Mouse (Mus musculus) embryo, embryonic 11 days (tissue): Measurements from ENCODE around the gene Fam222b.

ENCODE experiments used
- DNase-seq: peaks from one replicate; pipeline ENCODE4 v3.0.0-alpha.2; 2015

Fam222b gene

GRCm38 (mm10) chr11:78138023-78138422 lies 43.6 kb downstream of the Fam222b start:
- no peak for DNase-seq

- no peak for DNase-seq
Measured at GRCm38 (mm10) chr11:78140665-78141064, 46.2 kb downstream of the Fam222b start.

DNA sequence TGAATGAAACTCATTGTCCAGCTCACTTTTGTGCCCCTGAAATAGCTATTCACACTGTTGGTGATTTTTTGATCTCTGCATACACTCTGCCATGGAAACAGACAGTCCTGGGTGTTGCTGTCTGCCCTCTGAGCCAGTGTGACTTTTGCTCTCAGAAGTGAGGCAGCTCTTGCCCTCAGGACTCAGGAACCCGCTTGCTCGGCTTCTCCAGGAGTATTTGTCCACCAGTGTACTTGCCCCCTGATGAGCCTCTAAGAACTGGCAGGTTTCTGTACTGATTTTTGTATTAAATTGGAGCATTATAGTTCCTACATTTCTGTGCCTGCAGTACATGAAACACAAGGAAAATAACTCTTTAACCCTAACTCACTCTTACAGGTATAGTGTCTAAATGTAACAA lies 49.1 kb downstream of the Fam222b start:
- DNase-seq, result no peak

DNA sequence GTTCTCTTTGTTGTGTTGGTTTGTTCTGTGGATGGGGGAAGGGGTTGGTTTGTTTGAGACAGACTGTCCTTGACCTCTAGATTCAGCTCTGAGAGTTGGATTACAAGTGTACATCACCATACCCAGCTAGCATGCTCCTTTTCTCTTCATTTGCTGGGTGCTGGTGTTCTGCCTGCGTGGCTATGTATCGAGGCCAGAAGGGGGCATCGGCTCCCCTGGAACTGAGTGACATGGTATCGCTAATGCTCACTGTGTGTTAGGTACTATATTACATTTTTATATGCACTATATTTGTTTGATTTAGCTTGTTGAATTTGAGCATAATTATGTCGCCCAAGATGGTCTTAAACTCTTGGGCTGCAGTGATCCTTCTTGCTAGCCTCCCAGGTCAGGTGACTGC lies 51.7 kb downstream of the Fam222b start:
- DNase-seq, result no peak

DNA sequence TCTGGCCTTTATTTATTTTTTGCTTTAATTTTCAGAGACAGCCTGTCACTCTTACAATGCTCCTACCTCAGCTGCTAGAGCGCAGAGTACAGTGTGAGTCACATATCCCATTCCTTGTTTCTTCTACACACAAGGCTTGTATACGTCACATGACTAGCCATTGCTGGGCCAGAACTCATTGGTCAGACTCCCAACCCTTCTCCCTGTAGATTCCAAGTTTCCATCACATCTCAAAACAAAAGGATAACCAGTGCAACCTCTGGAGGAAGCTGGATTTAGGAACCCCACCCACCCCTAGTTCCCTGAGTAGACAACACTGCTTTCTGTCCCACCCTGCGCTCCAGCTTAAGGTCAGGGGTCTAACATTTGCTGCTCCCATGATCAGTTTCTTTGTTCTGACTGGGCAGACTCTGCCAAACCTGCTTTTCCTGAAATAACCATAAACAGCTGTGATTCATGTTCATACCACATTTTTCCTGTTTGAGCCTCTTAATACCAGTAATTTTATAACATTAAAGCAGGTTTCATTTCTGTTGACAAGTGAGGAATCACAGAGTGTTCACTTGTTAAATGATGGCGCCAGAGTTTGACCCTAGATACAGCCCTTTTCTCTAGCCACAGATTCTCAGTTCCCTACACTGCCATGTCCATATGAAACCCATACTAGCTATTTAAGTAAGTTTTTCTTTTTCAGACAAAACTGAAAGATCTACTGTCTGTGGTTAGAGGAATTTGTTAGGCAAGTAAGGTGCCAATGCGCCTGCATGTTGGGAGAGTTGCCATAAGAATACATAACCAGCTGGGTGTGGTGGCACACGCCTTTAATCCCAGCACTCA lies 52.5 kb downstream of the Fam222b start:
- no peak for DNase-seq

DNA sequence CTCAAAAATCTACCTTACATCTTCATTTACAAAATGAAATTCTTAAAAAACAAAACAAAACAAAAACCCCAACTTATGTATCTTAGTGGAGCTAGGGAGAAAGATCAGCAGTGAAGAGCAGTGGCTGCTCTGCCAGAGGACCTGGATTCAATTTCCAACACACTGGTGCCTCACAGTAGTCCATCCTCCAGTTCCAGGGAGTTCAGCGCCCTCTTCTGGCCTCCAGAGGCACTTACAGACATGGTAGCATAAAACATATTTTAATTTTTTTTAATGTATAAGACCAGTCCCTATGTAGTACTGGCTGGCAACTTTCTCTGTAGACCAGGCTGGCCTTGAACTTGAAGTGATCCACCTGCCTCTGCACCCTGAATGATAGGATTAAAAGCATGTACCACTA lies 56.7 kb downstream of the Fam222b start:
- DNase-seq, result peak; percentile 38

GRCm38 (mm10) chr11:78152299-78153231 lies 58.1 kb downstream of the Fam222b start:
- no peak for DNase-seq

DNA sequence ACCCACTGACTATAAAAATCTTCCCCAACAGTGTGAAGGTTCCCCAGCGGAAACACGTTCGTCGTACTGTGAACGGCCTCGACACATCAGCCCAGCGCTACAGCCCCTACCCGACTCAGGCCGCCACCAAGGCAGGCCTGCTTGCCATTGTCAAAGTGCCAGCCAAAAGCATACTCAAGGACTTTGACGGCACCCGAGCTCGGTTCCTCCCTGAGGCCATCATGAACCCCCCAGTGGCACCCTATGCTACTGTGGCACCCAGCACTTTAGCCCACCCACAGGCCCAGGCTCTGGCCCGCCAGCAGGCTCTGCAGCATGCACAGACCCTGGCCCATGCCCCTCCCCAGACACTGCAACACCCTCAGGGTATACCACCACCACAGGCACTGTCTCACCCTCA lies 59.3 kb downstream of the Fam222b start:
- no peak for DNase-seq

GRCm38 (mm10) chr11:78155674-78156073 lies 61.2 kb downstream of the Fam222b start:
- DNase-seq, result no peak

GRCm38 (mm10) chr11:78156156-78156699 lies 61.8 kb downstream of the Fam222b start:
- no peak for DNase-seq

DNA sequence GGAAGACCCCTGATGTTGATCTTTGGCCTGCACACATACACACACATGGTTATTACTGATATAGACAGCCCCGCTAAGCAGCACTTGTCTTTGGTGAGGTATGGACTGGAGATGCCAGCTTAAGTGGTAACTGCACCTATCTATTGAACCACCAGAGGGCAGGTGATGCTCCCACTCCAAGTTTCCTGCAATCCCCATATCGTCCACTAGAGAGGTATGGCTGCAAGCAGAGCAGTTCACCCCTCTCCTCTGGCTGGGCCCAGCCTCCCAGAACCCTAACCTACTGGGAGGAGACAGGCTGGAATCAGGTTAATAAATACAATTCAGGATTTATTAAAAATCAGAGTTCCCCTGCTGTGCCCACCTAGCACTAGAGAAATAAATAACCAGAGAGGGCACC lies 64.6 kb downstream of the Fam222b start:
- DNase-seq, result peak; percentile 88

- DNase-seq, result no peak
Measured at GRCm38 (mm10) chr11:78159557-78159956, 65.1 kb downstream of the Fam222b start.

DNA sequence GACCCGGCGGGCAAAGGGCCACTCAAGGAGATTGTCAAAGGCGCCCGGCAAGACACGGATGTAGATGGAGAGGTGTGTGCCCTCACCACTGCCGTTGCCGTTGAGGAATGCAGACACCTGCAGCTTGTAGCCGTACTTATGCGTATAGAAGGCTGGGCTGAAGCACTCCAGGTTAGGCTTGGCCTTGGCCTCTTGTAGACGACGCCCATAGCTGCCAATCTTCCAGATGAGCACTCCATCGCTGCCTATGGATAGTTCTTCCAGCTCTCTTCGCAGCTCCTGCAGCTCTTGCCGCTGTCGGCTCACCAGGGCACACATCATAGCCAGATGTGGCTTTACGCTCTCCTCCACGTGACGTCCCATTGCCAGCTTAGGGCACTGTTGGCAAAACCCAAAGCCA lies 65.7 kb downstream of the Fam222b start:
- DNase-seq, result no peak

DNA sequence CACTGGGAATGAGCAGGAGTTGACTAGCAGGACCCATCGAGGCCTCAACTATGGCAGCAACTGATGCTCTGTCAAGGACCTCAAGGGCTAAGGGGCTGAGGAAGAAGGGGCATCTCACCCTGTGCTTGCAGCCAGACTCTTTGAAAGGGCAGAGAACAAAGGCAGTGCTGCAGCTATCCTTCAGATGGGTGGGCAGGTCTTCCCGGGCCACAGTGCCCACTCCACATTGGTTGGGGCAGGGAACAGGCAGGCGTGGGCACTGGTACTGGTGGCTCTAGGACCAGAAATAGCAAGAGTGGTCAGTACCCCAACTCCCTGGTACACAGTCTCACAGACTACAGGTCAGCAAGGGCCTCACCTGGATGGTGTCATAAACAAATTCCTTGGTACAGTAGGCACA lies 66.2 kb downstream of the Fam222b start:
- no peak for DNase-seq

DNA sequence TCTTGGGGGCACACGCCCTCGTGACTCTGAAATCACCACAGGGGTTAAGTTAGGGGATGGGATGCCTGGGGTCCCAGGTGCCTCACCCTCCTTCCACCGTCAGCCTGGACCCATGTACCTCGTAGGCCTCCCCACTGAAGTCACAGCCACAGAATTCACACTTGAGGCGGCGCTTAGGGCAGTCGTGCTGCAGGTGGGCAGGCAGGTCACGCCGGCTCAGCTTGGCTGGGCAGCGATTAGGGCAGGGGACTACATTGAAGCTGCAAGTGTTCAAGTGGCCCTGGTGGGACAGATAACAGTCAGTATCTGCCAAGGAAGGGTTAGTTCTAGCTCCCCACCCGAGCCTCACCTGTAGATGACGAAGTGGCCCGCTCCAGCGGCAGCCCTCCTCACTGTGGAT lies 66.7 kb downstream of the Fam222b start:
- DNase-seq, result no peak

DNA sequence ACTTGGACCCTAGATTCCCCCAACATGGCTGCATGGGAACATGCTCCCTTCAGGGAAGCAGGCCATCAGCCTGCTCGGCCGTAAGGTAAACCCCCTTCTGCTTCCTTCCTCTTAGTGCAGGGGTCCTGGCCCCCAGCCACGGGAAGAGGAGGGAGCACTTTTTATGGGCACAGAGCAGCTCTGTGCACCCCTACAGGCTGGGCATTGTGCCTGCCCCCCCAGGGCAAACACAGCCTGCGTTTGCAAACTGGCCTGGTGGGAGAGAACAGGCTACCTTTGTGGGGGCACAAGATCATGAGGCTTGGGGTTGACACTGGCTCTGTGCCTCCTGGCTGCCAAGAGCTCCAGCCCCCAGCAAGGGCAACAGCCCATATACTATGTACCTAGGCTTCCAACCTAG lies 67.5 kb downstream of the Fam222b start:
- DNase-seq, result no peak

DNA sequence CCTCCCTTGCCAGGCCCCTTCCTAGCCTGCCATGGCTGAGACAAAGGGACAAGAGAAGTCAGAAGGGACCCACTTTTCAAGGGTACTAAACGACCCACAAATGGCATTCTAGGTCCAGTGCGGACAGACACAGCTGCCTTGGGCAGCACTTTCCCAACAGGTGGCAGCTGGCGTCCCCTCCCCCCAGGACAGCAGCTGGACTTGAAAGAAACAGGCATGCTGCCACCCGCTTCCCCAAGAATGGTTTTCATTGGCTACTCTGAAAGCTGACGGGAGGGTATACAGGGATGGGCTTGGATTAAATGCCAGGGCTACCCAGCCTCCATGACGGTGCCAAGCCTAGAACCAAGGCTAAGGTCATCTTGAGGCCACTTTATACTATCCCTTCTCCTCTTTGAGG lies 68.0 kb downstream of the Fam222b start:
- no peak for DNase-seq

DNA sequence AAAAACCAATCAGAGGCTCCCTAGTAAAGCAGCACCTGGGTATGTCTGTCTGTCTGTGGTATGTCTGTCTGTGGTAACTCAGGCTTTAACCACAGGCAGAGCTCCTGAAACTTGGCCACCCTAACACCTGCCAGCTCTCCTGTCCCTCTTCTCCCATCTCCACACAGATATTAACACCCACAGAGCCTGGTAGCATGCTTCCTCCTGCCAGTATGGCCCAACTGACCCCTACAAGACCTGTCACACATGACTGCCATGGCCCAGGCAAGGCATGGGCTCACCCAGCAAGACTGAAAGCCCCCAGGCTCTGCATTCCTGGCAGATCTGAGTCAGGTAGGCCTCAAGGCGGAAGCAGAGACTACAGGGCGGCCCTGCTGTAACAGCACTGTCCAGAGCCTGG lies 68.6 kb downstream of the Fam222b start:
- no peak for DNase-seq

GRCm38 (mm10) chr11:78163681-78164603 lies 69.5 kb downstream of the Fam222b start:
- DNase-seq, result peak; percentile 92

DNA sequence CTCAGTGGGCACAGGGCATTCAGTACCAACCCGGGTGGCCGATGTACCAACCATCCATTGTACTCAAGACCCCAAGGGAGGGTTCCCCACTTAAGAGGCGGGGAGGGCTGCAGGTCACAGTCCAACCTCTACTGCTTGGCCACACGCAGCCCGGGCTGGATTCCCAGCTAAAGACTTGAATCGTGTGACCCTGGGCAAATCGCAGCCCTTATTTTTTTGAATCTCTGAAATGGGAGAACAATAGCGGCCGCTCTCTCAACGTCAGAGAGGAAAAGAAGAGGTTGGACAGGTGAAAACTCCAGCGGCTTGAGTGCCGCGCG lies 70.1 kb downstream of the Fam222b start:
- peak; percentile 53 for DNase-seq

GRCm38 (mm10) chr11:78164924-78165760 lies 70.7 kb downstream of the Fam222b start, which contains the start of gene Traf4:
Gene Traf4, minus strand, starts transcription at chr11:78165589.
- DNase-seq, result peak; percentile 96

DNA sequence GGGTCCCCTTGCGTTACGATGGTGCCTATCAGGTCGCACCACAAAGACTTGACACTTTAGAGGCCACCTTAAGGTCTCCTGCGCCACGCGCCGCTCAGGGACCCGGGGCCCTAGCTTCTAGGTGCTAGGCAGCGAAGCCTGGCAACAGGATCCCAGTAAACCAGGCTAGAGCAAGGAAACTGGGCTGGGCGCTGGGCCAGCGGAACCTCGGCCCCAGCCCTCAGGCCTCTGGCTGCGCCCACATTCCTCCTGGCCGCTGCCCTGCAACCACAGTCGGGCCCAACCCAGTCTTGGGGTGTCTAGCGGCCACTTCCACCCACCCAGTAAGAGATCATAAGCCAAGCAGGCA lies 71.3 kb downstream of the Fam222b start:
- no peak for DNase-seq
